Mouse (Mus musculus) testis, adult 2 months (tissue): Measurements from ENCODE around the gene Itga11. TPM values are rescaled to one million over a fixed set of nuclear protein-coding genes. Genes with fewer than 3 reads are reported as not detected.

Experiments
- H3K27ac ChIP-seq: fragments of 200-500 bp; 2 replicates; pipeline ENCODE4 v1.5.1; 2012; ENCODE audit warnings: low read depth, low read length; ENCODE audit not compliant: control insufficient read depth, insufficient read depth
- H3K27me3 ChIP-seq: fragments of 200-500 bp; 2 replicates; pipeline ENCODE4 v1.6.1; 2012; ENCODE audit warnings: mild to moderate bottlenecking, low read length, moderate library complexity; ENCODE audit not compliant: control insufficient read depth, insufficient read depth
- H3K36me3 ChIP-seq: fragments of 200-500 bp; 2 replicates; pipeline ENCODE4 v1.6.1; 2012; ENCODE audit warnings: mild to moderate bottlenecking, low read length; ENCODE audit not compliant: control insufficient read depth, insufficient read depth
- H3K4me1 ChIP-seq: fragments of 200-500 bp; 2 replicates; pipeline ENCODE4 v1.6.1; 2012; ENCODE audit warnings: low read length; ENCODE audit not compliant: control insufficient read depth, insufficient read depth
- H3K4me3 ChIP-seq: fragments of 200-500 bp; 2 replicates; pipeline ENCODE4 v1.5.1; 2012; ENCODE audit warnings: low read depth, mild to moderate bottlenecking, low read length, moderate library complexity, mixed read lengths; ENCODE audit not compliant: control insufficient read depth
- CTCF ChIP-seq: fragments of 200-500 bp; IDR thresholded peaks from 2 replicates; pipeline ENCODE4 v1.5.1; 2012; ENCODE audit warnings: low read depth, mild to moderate bottlenecking, inconsistent platforms, low read length, moderate library complexity; ENCODE audit not compliant: control insufficient read depth, insufficient read depth, insufficient replicate concordance
- POLR2A ChIP-seq: fragments of 200-500 bp; IDR thresholded peaks from 2 replicates; pipeline ENCODE4 v1.6.1; 2012; ENCODE audit warnings: low read depth, mild to moderate bottlenecking, inconsistent platforms, low read length, moderate library complexity; ENCODE audit not compliant: control insufficient read depth
- polyA plus RNA-seq: library from polyadenylated mRNA; depleted of rRNA; stranded (reverse); fragments of >200 nt; gene quantifications from 2 replicates; pipeline ENCODE4 v1.2.3, GENCODE M21; 2012

The Itga11 gene
- polyA plus RNA-seq, 1 experiment, result 3.8 TPM

DNA sequence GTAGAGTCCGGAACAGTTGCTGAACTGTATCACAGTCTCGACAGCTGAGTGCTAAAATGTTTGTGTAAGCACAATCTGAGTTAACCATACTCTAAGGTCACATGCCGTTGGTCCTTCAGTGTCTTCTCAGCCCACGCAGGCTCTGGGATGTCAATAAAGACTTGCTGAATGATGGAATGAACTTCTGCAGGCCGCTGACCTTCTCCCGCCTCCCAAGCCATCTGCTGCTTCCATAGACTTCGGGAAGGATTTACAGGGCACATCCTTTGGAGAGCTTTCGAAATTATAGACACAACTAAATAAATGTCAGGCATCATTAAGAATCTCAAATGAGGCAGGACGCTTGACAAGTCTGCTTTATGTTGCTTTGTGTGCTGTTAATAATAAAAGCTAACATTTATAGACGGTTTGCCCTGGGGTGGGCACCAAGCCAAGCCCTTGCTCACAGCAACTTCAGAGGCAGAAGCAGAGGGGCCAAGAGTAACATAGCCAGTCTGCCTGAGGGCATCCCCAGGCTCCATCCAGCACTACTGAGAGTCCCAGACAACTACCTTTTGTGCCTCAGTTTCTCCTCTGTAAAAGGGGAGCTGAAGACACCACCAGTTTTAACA, 13.4 kb upstream of the Itga11 start:
- Histone ChIP-seq H3K4me1 (no peaks in the 10 kb centered on the region), H3K27me3 (no peaks in the 10 kb centered on the region), H3K36me3 (no peaks in the 10 kb centered on the region), H3K27ac (no peak overlapping the region), H3K4me3 (no peak overlapping the region)
- no peak for TF ChIP-seq POLR2A
- no peak for TF ChIP-seq CTCF

DNA sequence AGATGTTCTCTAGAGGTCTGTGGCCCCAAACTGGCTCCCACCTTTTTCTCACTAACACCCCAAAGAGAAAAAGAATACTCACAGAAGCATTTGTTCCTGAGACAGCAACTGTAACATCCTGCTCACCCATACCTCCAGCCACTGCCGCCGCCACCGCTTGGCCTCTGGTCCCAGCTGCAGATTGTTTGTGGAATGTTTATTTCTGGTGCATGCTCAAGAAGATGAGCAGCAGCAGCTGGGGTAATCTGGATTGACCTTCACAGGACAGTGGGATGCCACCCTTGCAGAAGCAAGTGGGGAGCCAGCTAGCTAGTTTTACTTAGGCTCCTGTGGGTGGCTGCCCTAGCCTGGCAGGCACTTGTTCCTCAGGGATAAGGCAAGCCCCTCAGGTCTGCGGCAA, 11.7 kb upstream of the Itga11 start:
- TF ChIP-seq CTCF, result no peak
- no peak for TF ChIP-seq POLR2A
- no peaks in the 10 kb centered on the region for H3K4me1 ChIP-seq

DNA sequence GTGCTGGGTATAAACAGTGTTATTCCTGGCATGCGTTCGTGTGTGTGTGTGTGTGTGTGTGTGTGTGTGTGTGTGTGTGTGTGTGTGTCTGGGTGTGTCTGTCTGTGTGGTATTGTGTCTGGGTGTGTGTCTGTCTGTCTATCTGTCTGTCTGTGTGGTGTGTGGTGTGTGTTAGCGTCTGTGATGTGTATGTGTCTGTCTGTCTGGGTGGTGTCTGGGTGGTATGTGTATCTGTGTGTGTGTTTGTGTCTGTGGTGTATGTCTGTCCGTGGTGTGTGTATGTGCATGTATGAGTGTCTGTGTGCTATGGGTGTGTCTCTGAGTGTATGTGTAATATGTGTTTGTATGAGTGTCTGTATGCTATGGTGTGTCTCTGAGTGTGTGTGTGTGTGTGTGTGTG, 9.1 kb upstream of the Itga11 start:
- Histone ChIP-seq H3K27ac (no peak overlapping the region), H3K4me3 (no peak overlapping the region), H3K27me3 (no peaks in the 10 kb centered on the region), H3K36me3 (no peaks in the 10 kb centered on the region), H3K4me1 (no peaks in the 10 kb centered on the region)
- no peak for TF ChIP-seq CTCF
- no peak for TF ChIP-seq POLR2A

More for the DNA sequence above, 11.7 kb upstream of the Itga11 start:
- Histone ChIP-seq H3K4me3 (no peak overlapping the region), H3K36me3 (no peaks in the 10 kb centered on the region), H3K27ac (no peak overlapping the region), H3K27me3 (no peaks in the 10 kb centered on the region)

DNA sequence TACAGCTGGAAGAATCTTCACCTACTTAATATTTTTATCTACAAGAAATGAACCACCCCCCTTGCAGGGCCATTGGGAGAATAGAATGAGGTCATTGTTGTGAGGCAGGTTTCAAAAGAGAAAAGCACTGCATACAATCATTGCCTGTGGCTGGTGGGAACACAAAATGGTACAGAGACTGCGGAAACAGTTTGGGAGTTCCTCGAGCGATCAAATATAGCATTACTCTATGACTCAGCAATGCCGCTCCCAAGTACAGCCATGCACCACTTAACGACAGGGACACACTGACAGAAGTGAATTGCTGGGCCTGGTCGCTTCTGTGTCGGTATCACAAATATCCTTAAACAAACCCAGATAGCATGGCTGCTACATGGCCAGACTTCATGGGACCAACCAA, 4.4 kb upstream of the Itga11 start:
- no peak for TF ChIP-seq CTCF
- no peak for TF ChIP-seq POLR2A
- no peak overlapping the region for H3K27ac ChIP-seq
- peaks cover 8% of the 10 kb centered on the region for H3K4me1 ChIP-seq
- H3K36me3 ChIP-seq, result no peaks in the 10 kb centered on the region
- H3K27me3 ChIP-seq, result no peaks in the 10 kb centered on the region
- H3K4me3 ChIP-seq, result no peak overlapping the region

DNA sequence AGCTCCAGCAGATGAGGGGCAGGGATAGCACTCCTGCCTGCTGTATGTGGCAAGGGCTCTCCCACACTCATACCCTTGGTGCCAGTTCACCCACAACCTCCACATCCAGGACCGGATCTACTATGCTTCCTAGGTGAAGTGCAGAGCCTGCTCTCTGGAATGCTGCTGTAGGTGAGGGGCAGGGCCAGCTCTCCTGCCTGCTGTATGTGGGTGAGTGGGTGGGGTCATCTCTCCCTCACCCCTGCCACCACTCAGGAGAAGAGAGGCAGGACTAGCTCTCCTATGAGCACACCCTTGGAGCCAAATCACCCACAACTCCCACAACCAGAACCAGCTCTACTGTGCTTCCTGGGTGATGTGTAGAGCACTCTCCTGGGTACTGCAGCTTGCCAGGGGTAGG, 2.5 kb upstream of the Itga11 start:
- Histone ChIP-seq H3K27me3 (no peaks in the 10 kb centered on the region), H3K4me1 (peaks cover 14% of the 10 kb centered on the region), H3K36me3 (no peaks in the 10 kb centered on the region), H3K27ac (no peak overlapping the region), H3K4me3 (no peak overlapping the region)
- no peak for TF ChIP-seq CTCF
- no peak for TF ChIP-seq POLR2A

DNA sequence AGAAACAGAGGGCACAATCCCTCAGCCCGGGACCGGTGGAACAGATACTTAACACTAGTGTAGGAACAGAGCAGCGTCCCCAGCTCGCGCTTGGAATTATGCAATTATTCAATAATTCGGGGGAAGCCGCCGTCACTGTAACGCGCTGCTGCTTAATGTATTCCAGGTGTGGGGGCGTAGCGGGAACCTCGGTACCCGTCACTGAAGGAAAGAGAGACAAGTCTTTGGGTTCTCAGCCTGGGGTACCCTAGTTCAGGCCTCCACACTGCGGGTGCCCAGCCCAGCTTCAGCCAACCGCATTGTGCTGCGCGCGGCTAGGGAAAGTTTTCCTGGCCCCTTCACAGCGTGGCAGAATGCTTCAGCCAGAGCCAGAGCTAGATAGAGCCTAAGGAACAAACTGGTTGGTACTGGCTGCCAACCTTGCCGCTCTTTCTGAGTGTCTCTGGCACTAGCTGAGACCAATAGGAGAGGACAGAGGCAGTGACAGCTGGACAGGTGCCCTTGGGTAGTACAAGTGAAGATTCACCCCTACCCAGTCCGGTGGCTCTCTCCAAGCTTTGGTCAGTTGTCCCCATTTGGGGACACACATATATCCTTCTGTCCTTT, 1.0 kb downstream of the Itga11 start:
- Histone ChIP-seq H3K27me3 (no peaks in the 10 kb centered on the region), H3K4me3 (no peak overlapping the region), H3K27ac (no peak overlapping the region), H3K36me3 (no peaks in the 10 kb centered on the region), H3K4me1 (peaks cover 14% of the 10 kb centered on the region)
- TF ChIP-seq POLR2A (no peak), CTCF (no peak)

DNA sequence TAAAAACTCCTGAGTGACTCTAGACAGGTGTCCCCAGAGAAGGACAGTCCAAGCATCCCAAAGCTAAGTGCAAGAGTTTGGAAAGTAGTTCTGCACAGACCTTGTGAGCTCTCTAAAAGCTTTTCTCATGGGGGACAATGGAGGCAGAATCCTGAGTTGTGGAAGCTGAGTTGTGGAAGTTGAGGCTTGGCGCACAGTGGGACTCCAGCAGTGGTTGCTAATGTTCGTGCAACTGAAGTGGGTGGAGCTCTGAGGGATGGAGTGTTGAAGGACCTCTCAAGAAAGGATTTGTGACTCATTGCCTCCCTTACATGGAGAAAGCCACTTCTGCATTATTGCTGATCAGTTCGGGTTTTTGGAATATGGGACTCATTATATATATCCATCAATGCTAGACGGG, 1.8 kb downstream of the Itga11 start:
- H3K4me3 ChIP-seq, result no peak overlapping the region
- TF ChIP-seq POLR2A, result no peak
- no peak for TF ChIP-seq CTCF
- no peaks in the 10 kb centered on the region for H3K36me3 ChIP-seq
- no peak overlapping the region for H3K27ac ChIP-seq
- no peaks in the 10 kb centered on the region for H3K27me3 ChIP-seq
- H3K4me1 ChIP-seq, result peaks cover 14% of the 10 kb centered on the region
